Mouse (Mus musculus) hindbrain, embryonic 16.5 days (tissue): ENCODE data around the gene Ttc27. TPM values are rescaled to one million over a fixed set of nuclear protein-coding genes. Genes with fewer than 3 reads are reported as not detected.

Experiments used
- polyA plus RNA-seq: library from polyadenylated mRNA; unstranded; fragments of >200 nt; fragmentation: Nextera tagmentation; extraction: Ambion mirVana; gene quantifications from 2 replicates; pipeline ENCODE4 v1.2.1, GENCODE M21; 2015

Gene Ttc27
- polyA plus RNA-seq, 1 experiment from 2014 or later = 17.3 TPM

Other genes with a start within 250 kb of the Ttc27 start
- gene Yipf4, start 228.2 kb upstream of the Ttc27 start, polyA plus RNA-seq = 44.8 and 51.3 TPM in 2 replicates
- gene Birc6, start 189.4 kb upstream of the Ttc27 start, polyA plus RNA-seq = 61.9 and 68.1 TPM in 2 replicates